Mouse (Mus musculus) MEL (cell line): Measurements from ENCODE around the gene Tmem54. TPM values are rescaled to one million over a fixed set of nuclear protein-coding genes. Genes with fewer than 3 reads are reported as not detected.

ENCODE experiments used
- DNase-seq: peaks from one replicate; pipeline ENCODE4 v3.0.0; 2011; ENCODE audit warnings: low read depth, low spot score
- H3K27ac ChIP-seq: 2 replicates; pipeline ENCODE4 v1.5.1; 2012; ENCODE audit warnings: low read depth, mild to moderate bottlenecking, control low read depth, low read length, moderate library complexity; ENCODE audit not compliant: control insufficient read depth
- H3K27me3 ChIP-seq, 2 experiments: fragments of 150-350 bp in 1 of 2; sonication (generic) in 1 of 2; 2 replicates each; pipeline ENCODE4 v1.6.1; 2012; ENCODE audit warnings: low read length in 2 of 2, mild to moderate bottlenecking in 2 of 2, improper control_type of control experiment in 1 of 2, moderate library complexity in 1 of 2; ENCODE audit not compliant: insufficient read depth in 2 of 2, control insufficient read depth in 1 of 2
- H3K36me3 ChIP-seq, 2 experiments: 2 replicates each; pipeline ENCODE4 v1.6.1; 2012 to 2014; ENCODE audit warnings: low read length in 2 of 2, improper control_type of control experiment in 1 of 2, inconsistent platforms in 1 of 2, mild to moderate bottlenecking in 1 of 2; ENCODE audit not compliant: insufficient read depth in 2 of 2, control insufficient read depth in 1 of 2
- H3K4me1 ChIP-seq, 2 experiments: fragments of 150-350 bp in 1 of 2; sonication (generic) in 1 of 2; 2 replicates each; pipeline ENCODE4 v1.6.1; 2012; ENCODE audit warnings: low read length in 2 of 2, improper control_type of control experiment in 1 of 2, mild to moderate bottlenecking in 1 of 2; ENCODE audit not compliant: insufficient read depth in 2 of 2, control insufficient read depth in 1 of 2
- H3K4me3 ChIP-seq, 2 experiments: fragments of 150-350 bp in 1 of 2; sonication (generic) in 1 of 2; 2 replicates each; pipeline ENCODE4 v1.5.1; 2012; ENCODE audit warnings: low read depth in 2 of 2, low read length in 2 of 2, mild to moderate bottlenecking in 2 of 2, moderate library complexity in 2 of 2, control low read depth in 1 of 2, improper control_type of control experiment in 1 of 2; ENCODE audit not compliant: control insufficient read depth in 1 of 2, insufficient read depth in 1 of 2
- H3K79me2 ChIP-seq: 2 replicates; pipeline ENCODE4 v1.6.1; 2012; ENCODE audit warnings: mild to moderate bottlenecking, low read length, moderate library complexity; ENCODE audit not compliant: control insufficient read depth, poor library complexity, insufficient read depth
- H3K9ac ChIP-seq: 2 replicates; pipeline ENCODE4 v1.6.1; 2012; ENCODE audit warnings: low read depth, mild to moderate bottlenecking, control low read depth, low read length, moderate library complexity; ENCODE audit not compliant: control insufficient read depth, poor library complexity, severe bottlenecking
- H3K9me3 ChIP-seq: fragments of 150-350 bp; sonication (generic); replicated peaks from 2 replicates; pipeline ENCODE4 v1.6.1; 2012; ENCODE audit warnings: mild to moderate bottlenecking, low read length, improper control_type of control experiment, moderate library complexity; ENCODE audit not compliant: insufficient read depth
- BHLHE40 ChIP-seq: IDR thresholded peaks from 2 replicates; pipeline ENCODE4 v1.6.1; 2012; ENCODE audit warnings: low read depth, mild to moderate bottlenecking, inconsistent platforms, low read length, improper control_type of control experiment, borderline replicate concordance
- CHD1 ChIP-seq: IDR thresholded peaks from 2 replicates; pipeline ENCODE4 v1.6.1; 2012; ENCODE audit warnings: low read depth, mild to moderate bottlenecking, inconsistent platforms, low read length, improper control_type of control experiment
- CHD2 ChIP-seq: IDR thresholded peaks from 2 replicates; pipeline ENCODE4 v1.6.1; 2011; ENCODE audit warnings: low read length, improper control_type of control experiment
- E2F4 ChIP-seq: IDR thresholded peaks from 2 replicates; pipeline ENCODE4 v1.6.1; 2011; ENCODE audit warnings: low read depth, low read length, improper control_type of control experiment, borderline replicate concordance
- ETS1 ChIP-seq: IDR thresholded peaks from 2 replicates; pipeline ENCODE4 v1.6.1; 2012; ENCODE audit warnings: low read depth, mild to moderate bottlenecking, inconsistent platforms, low read length, improper control_type of control experiment, moderate library complexity
- KAT2A ChIP-seq: conservative IDR thresholded peaks from 2 replicates; pipeline ENCODE4 v1.6.1; 2012; ENCODE audit warnings: low read depth, low read length, improper control_type of control experiment, inconsistent platforms
- MXI1 ChIP-seq: IDR thresholded peaks from 2 replicates; pipeline ENCODE4 v1.6.1; 2011; ENCODE audit warnings: mild to moderate bottlenecking, low read depth, low read length, improper control_type of control experiment
- MYB ChIP-seq: IDR thresholded peaks from 2 replicates; pipeline ENCODE4 v1.6.1; 2011; ENCODE audit warnings: mild to moderate bottlenecking, low read depth, low read length, improper control_type of control experiment
- MYC ChIP-seq: IDR thresholded peaks from 2 replicates; pipeline ENCODE4 v1.6.1; 2011; ENCODE audit warnings: low read depth, mild to moderate bottlenecking, low read length, improper control_type of control experiment, moderate library complexity
- NELFE ChIP-seq: IDR thresholded peaks from 2 replicates; pipeline ENCODE4 v1.6.1; 2011; ENCODE audit warnings: low read depth, low read length, improper control_type of control experiment
- NRF1 ChIP-seq: IDR thresholded peaks from 2 replicates; pipeline ENCODE4 v1.6.1; 2014; ENCODE audit warnings: low read depth, mild to moderate bottlenecking, inconsistent platforms, low read length, improper control_type of control experiment, moderate library complexity; ENCODE audit not compliant: poor library complexity, insufficient read depth, severe bottlenecking
- POLR2A ChIP-seq, 2 experiments: IDR thresholded peaks; 2 replicates each; pipeline ENCODE4 v1.6.1; 2011 to 2012; ENCODE audit warnings: low read length in 2 of 2, mild to moderate bottlenecking in 2 of 2, control low read depth in 1 of 2, improper control_type of control experiment in 1 of 2, low read depth in 1 of 2, moderate library complexity in 1 of 2; ENCODE audit not compliant: control insufficient read depth in 1 of 2, insufficient read depth in 1 of 2, poor library complexity in 1 of 2
- POLR2AphosphoS5 ChIP-seq: IDR thresholded peaks from 2 replicates; pipeline ENCODE4 v1.6.1; 2012; ENCODE audit warnings: low read depth, borderline replicate concordance, mild to moderate bottlenecking, inconsistent platforms, low read length, moderate library complexity, mixed read lengths
- SMC3 ChIP-seq: IDR thresholded peaks from 2 replicates; pipeline ENCODE4 v1.6.1; 2011; ENCODE audit warnings: low read depth, low read length, improper control_type of control experiment
- TAL1 ChIP-seq: IDR thresholded peaks from 2 replicates; pipeline ENCODE4 v1.6.1; 2012; ENCODE audit warnings: mild to moderate bottlenecking, inconsistent platforms, low read length, moderate library complexity, mixed read lengths
- USF2 ChIP-seq, 2 experiments: IDR thresholded peaks; 2 replicates each; pipeline ENCODE4 v1.6.1; 2011 to 2012; ENCODE audit warnings: improper control_type of control experiment in 2 of 2, low read length in 2 of 2, borderline replicate concordance in 1 of 2, inconsistent platforms in 1 of 2, low read depth in 1 of 2, mild to moderate bottlenecking in 1 of 2; ENCODE audit not compliant: insufficient read depth in 1 of 2
- ZC3H11A ChIP-seq: IDR thresholded peaks from 2 replicates; pipeline ENCODE4 v1.6.1; 2012; ENCODE audit warnings: low read depth, mild to moderate bottlenecking, inconsistent platforms, low read length, improper control_type of control experiment
- ZKSCAN1 ChIP-seq: IDR thresholded peaks from 2 replicates; pipeline ENCODE4 v1.6.1; 2012; ENCODE audit warnings: low read depth, mild to moderate bottlenecking, inconsistent platforms, low read length, improper control_type of control experiment, moderate library complexity
- ZMIZ1 ChIP-seq: IDR thresholded peaks from 2 replicates; pipeline ENCODE4 v1.6.1; 2012; ENCODE audit warnings: low read depth, mild to moderate bottlenecking, inconsistent platforms, low read length, improper control_type of control experiment, moderate library complexity
- polyA plus RNA-seq, 2 experiments: library from polyadenylated mRNA; stranded (reverse) in 1 of 2; unstranded in 1 of 2; fragments of >175 nt in 1 of 2; fragments of >200 nt in 1 of 2; gene quantifications; 2 replicates each; pipeline versions ENCODE4 v1.2.1 to v1.2.4; 2012; ENCODE audit warnings: low replicate concordance in 2 of 2, low read depth in 1 of 2; ENCODE audit not compliant: insufficient read length in 2 of 2, insufficient read depth in 1 of 2, missing spikeins in 1 of 2
- total RNA-seq: library from RNA; depleted of rRNA; stranded (reverse); fragments of 300-350 nt; gene quantifications from 2 replicates; pipeline ENCODE4 v1.2.3, GENCODE M21; 2012

Tmem54 gene
- total and polyA plus RNA-seq, 3 experiments = not detected

GRCm38 (mm10) chr4:129059922-129060321 lies 45.4 kb upstream of the Tmem54 start:
- no peak for DNase-seq
- peak overlapping the region; percentile 79 to 88 for H3K4me3 ChIP-seq
- peaks cover 0 to 36% of the 10 kb centered on the region in 2 experiments; a peak in 2 of 4 replicates for H3K36me3 ChIP-seq
- H3K27me3 ChIP-seq = no peaks in the 10 kb centered on the region
- H3K9me3 ChIP-seq = no peaks in the 10 kb centered on the region
- peak overlapping the region; percentile 54 for H3K9ac ChIP-seq
- no peak overlapping the region for H3K27ac ChIP-seq
- H3K79me2 ChIP-seq = peaks cover 33% of the 10 kb centered on the region
- H3K4me1 ChIP-seq = peaks cover 18 to 25% of the 10 kb centered on the region in 2 experiments
- TF ChIP-seq E2F4 (no peak), ETS1 (peak; percentile 30; the same call in 1 of the 2 replicates)

DNA sequence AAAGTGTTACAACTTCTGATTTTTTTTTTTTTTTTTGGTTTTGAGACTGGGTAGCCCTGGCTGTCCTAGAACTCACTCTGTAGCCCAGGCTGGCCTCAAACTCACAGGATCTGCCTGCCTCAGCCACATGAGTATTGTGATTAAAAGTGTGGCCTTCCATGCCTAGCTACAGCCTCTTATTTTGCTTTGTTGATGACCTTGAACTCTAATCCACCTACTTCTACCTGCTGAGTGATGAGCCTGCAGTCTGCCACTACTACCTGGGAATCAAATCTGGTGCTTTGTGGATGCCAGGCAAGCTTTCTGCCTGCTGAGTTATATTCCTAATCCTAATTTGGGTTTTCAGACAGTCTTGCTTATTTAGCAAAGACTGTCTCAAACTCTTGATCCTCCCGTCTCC lies 43.9 kb upstream of the Tmem54 start:
- no peak overlapping the region for H3K27ac ChIP-seq
- TF ChIP-seq MYB = no peak
- no peak for TF ChIP-seq NELFE
- TF ChIP-seq ZMIZ1 = no peak
- TF ChIP-seq POLR2AphosphoS5 = no peak
- no peak for TF ChIP-seq SMC3
- TF ChIP-seq KAT2A = no peak
- no peak for TF ChIP-seq CHD2
- no peak for TF ChIP-seq ZC3H11A
- TF ChIP-seq BHLHE40 = no peak
- TF ChIP-seq MYC = no peak
- TF ChIP-seq TAL1 = no peak
- TF ChIP-seq USF2 (IDR thresholded peaks at IDR 0.05; ENCODE audit: borderline replicate concordance in 1 of 2, insufficient read depth in 1 of 2, low read depth in 1 of 2, low read length in 2 of 2) = no peak
- TF ChIP-seq NRF1 = no peak
- TF ChIP-seq E2F4 = no peak
- TF ChIP-seq ZKSCAN1 = no peak
- no peak for TF ChIP-seq CHD1
- TF ChIP-seq MXI1 = no peak
- TF ChIP-seq POLR2A (IDR thresholded peaks at IDR 0.05; ENCODE audit: control insufficient read depth in 1 of 2, insufficient read depth in 1 of 2, low read depth in 1 of 2, low read length in 2 of 2, poor library complexity in 1 of 2) = no peak
- TF ChIP-seq, all 39 proteins: peak for 0
- Histone ChIP-seq H3K9me3 (no peaks in the 10 kb centered on the region), H3K9ac (no peak overlapping the region), H3K79me2 (peaks cover 34% of the 10 kb centered on the region), H3K4me3 (no peak overlapping the region), H3K36me3 (peaks cover 0 to 42% of the 10 kb centered on the region in 2 experiments; a peak in 2 of 4 replicates), H3K27me3 (no peaks in the 10 kb centered on the region), H3K4me1 (peaks cover 20 to 33% of the 10 kb centered on the region in 2 experiments)
- no peak for DNase-seq
